Mouse (Mus musculus) large intestine, adult 2 months (tissue): Measurements from ENCODE around the gene Olfr796. TPM values are rescaled to one million over a fixed set of nuclear protein-coding genes. Genes with fewer than 3 reads are reported as not detected.

ENCODE experiments used
- DNase-seq: peaks from one replicate; pipeline ENCODE4 v3.0.0-alpha.2; 2012; ENCODE audit warnings: low read depth, low spot score
- WGBS: fragments of 180-500 bp; shearing (Covaris S2); methylation state at CpG from one replicate; pipeline ENCODE4 v1.1.7; 2018; 5-methylcytosine and 5-hydroxymethylcytosine counted together
- polyA plus RNA-seq: library from polyadenylated mRNA; depleted of rRNA; stranded (reverse); fragments of >200 nt; gene quantifications from 2 replicates; pipeline ENCODE4 v1.2.3, GENCODE M21; 2012; rRNA removed

Gene Olfr796
- not detected in 2 replicates for polyA plus RNA-seq

GRCm38 (mm10) chr10:129612470-129612869, at the start of gene Olfr796:
Gene Olfr796, minus strand, starts transcription at chr10:129612570.
- no peak for DNase-seq
- WGBS: 97% methylated on average over 1 of the region's 1 CpGs

- DNase-seq: no peak
These were observed 45.0 kb upstream of the Olfr796 start, which contains the start of gene Olfr800 for GRCm38 (mm10) chr10:129657394-129657793. Gene Olfr800, plus strand, starts transcription at chr10:129657694.

- DNase-seq: no peak
- 82% methylated on average over 1 of the region's 1 CpGs for WGBS
These were observed 39.4 kb upstream of the Olfr796 start for GRCm38 (mm10) chr10:129651763-129652162.

GRCm38 (mm10) chr10:129637184-129637583, 24.8 kb upstream of the Olfr796 start, which contains the start of gene Olfr799:
Gene Olfr799, plus strand, starts transcription at chr10:129637484.
- WGBS: 13% methylated on average over 1 of the region's 1 CpGs
- no peak for DNase-seq

- 77% methylated on average over 1 of the region's 1 CpGs for WGBS
- DNase-seq: no peak
These were observed 15.5 kb upstream of the Olfr796 start, which contains the start of gene Olfr798 for GRCm38 (mm10) chr10:129627834-129628233. Gene Olfr798, minus strand, starts transcription at chr10:129627934.

GRCm38 (mm10) chr10:129623251-129623650, 10.9 kb upstream of the Olfr796 start:
- DNase-seq: no peak

- WGBS: 20% methylated on average over 1 of the region's 1 CpGs
- no peak for DNase-seq
These were observed 9.4 kb upstream of the Olfr796 start for GRCm38 (mm10) chr10:129621724-129622123.

GRCm38 (mm10) chr10:129577066-129577465, 35.3 kb downstream of the Olfr796 start:
- WGBS: 44% methylated on average over 1 of the region's 1 CpGs
- no peak for DNase-seq

- 69% methylated on average over 2 of the region's 2 CpGs for WGBS
- DNase-seq: no peak
These were observed 45.0 kb downstream of the Olfr796 start, which contains the start of gene Olfr794 for GRCm38 (mm10) chr10:129567355-129567754. Gene Olfr794, plus strand, starts transcription at chr10:129567655.

Other genes with a start within 250 kb of the Olfr796 start
- gene Olfr784, start 228.5 kb downstream of the Olfr796 start, polyA plus RNA-seq: 0.04 and 0.08 TPM in 2 replicates
- not detected in 2 replicates for gene Olfr785, start 207.1 kb downstream of the Olfr796 start, polyA plus RNA-seq
- not detected in 2 replicates for gene Olfr786, start 185.3 kb downstream of the Olfr796 start, polyA plus RNA-seq
- gene Olfr787, start 150.7 kb downstream of the Olfr796 start, polyA plus RNA-seq: not detected in 2 replicates
- gene Olfr788, start 141.6 kb downstream of the Olfr796 start, polyA plus RNA-seq: not detected in 2 replicates
- not detected in 2 replicates for gene Olfr789, start 127.8 kb downstream of the Olfr796 start, polyA plus RNA-seq
- gene Olfr790, start 114.1 kb downstream of the Olfr796 start, polyA plus RNA-seq: not detected in 2 replicates
- gene Olfr791, start 90.8 kb downstream of the Olfr796 start, polyA plus RNA-seq: not detected in 2 replicates
- not detected in 2 replicates for gene Olfr792, start 73.4 kb downstream of the Olfr796 start, polyA plus RNA-seq
- gene Olfr794, start 44.9 kb downstream of the Olfr796 start, polyA plus RNA-seq: not detected in 2 replicates
- not detected in 2 replicates for gene Olfr798, start 15.4 kb upstream of the Olfr796 start, polyA plus RNA-seq
- not detected in 2 replicates for gene Olfr799, start 24.9 kb upstream of the Olfr796 start, polyA plus RNA-seq
- not detected in 2 replicates for gene Olfr800, start 45.1 kb upstream of the Olfr796 start, polyA plus RNA-seq
- not detected in 2 replicates for gene Olfr801, start 61.3 kb upstream of the Olfr796 start, polyA plus RNA-seq
- gene Olfr802, start 75.6 kb upstream of the Olfr796 start, polyA plus RNA-seq: not detected in 2 replicates
- gene Olfr803, start 81.7 kb upstream of the Olfr796 start, polyA plus RNA-seq: not detected in 2 replicates
- gene Olfr804, start 90.6 kb upstream of the Olfr796 start, polyA plus RNA-seq: not detected in 2 replicates
- gene Olfr805, start 116.8 kb upstream of the Olfr796 start, polyA plus RNA-seq: not detected in 2 replicates
- gene Olfr806, start 129.4 kb upstream of the Olfr796 start, polyA plus RNA-seq: not detected in 2 replicates
- not detected in 2 replicates for gene Olfr807, start 145.2 kb upstream of the Olfr796 start, polyA plus RNA-seq
- not detected in 2 replicates for gene Olfr808, start 152.9 kb upstream of the Olfr796 start, polyA plus RNA-seq
- gene Olfr809, start 162.1 kb upstream of the Olfr796 start, polyA plus RNA-seq: not detected in 2 replicates
- not detected in 2 replicates for gene Olfr810, start 182.3 kb upstream of the Olfr796 start, polyA plus RNA-seq
- gene Olfr811, start 191.8 kb upstream of the Olfr796 start, polyA plus RNA-seq: not detected in 2 replicates
- not detected in 2 replicates for gene Olfr812, start 233.5 kb upstream of the Olfr796 start, polyA plus RNA-seq
- gene Olfr813, start 242.8 kb upstream of the Olfr796 start, polyA plus RNA-seq: not detected in 2 replicates